Mouse (Mus musculus) small intestine, adult 2 months (tissue): ENCODE measurements at regions not wholly inside any gene's neighbourhood (a gene's known extent, or its start where the extent isn't known, plus 50 kb on each side); places are given as distances from the start of the nearest gene placed in this dataset.

Source experiments
- CTCF ChIP-seq: fragments of 200-500 bp; IDR thresholded peaks from 2 replicates; pipeline ENCODE4 v1.5.1; 2012; ENCODE audit warnings: low read depth, mild to moderate bottlenecking, control low read depth, inconsistent platforms, low read length, moderate library complexity, mixed read lengths; ENCODE audit not compliant: insufficient replicate concordance, insufficient read length; ENCODE audit errors: extremely low read depth
- POLR2A ChIP-seq: fragments of 200-500 bp; IDR thresholded peaks from 2 replicates; pipeline ENCODE4 v1.6.1; 2012; ENCODE audit warnings: low read depth, mild to moderate bottlenecking, control low read depth, inconsistent platforms, low read length, moderate library complexity

GRCm38 (mm10) chr10:66871673-66872072 lies 224.3 kb upstream of the Jmjd1c start:
- no peak for TF ChIP-seq POLR2A
- TF ChIP-seq CTCF = no peak
